Mouse (Mus musculus) kidney, adult 2 months (tissue): ENCODE data around the gene Treml1.

Experiments
- CTCF ChIP-seq: fragments of 200-500 bp; conservative IDR thresholded peaks from 2 replicates; pipeline ENCODE4 v1.5.1; 2011; ENCODE audit warnings: low read depth, mild to moderate bottlenecking, control low read depth, low read length, moderate library complexity, mixed read lengths; ENCODE audit not compliant: insufficient read depth, insufficient read length
- POLR2A ChIP-seq: fragments of 200-500 bp; IDR thresholded peaks from one replicate; pipeline ENCODE4 v1.6.1; 2011; ENCODE audit warnings: low read depth, low read length, control low read depth

GRCm38 (mm10) chr17:48332524-48332923, 27.2 kb upstream of the Treml1 start:
- TF ChIP-seq CTCF: no peak
- TF ChIP-seq POLR2A: no peak
